Mouse (Mus musculus): ENCODE measurements around the gene Gm5460.

Gm5460 gene

DNA sequence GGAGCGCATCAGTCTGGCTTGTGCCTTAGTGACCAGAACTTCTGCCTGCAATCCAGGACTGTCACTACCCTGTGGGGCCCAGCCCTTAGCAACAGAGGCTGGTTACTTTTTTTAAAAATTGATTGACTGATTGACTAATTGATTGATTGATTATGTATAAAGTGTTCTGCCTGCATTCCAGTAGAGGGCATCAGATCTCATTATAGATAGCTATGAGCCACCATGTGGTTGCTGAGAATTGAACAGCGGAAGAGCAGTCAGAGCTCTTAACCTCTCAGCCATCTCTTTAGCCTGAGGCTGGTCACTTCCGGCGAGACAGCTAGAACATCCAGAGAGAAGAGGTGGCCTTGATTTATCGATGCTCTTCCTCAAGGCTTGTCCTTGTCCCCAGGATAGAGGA, 60.7 kb downstream of the Gm5460 start:
- CTCF ChIA-PET: no interaction called here

GRCm38 (mm10) chr14:34078293-34078692, 61.7 kb downstream of the Gm5460 start:
- CTCF ChIA-PET: no interaction called here

GRCm38 (mm10) chr14:34080321-34080997, 63.9 kb downstream of the Gm5460 start:
- CTCF ChIA-PET: no interaction called here

GRCm38 (mm10) chr14:34085731-34086130, 69.2 kb downstream of the Gm5460 start, which contains the start of gene Anxa8:
Gene Anxa8, plus strand, starts transcription at chr14:34085981.
- CTCF ChIA-PET: no interaction called here

- CTCF ChIA-PET: no interaction called here
These were observed 70.2 kb downstream of the Gm5460 start for GRCm38 (mm10) chr14:34086806-34087205.

DNA sequence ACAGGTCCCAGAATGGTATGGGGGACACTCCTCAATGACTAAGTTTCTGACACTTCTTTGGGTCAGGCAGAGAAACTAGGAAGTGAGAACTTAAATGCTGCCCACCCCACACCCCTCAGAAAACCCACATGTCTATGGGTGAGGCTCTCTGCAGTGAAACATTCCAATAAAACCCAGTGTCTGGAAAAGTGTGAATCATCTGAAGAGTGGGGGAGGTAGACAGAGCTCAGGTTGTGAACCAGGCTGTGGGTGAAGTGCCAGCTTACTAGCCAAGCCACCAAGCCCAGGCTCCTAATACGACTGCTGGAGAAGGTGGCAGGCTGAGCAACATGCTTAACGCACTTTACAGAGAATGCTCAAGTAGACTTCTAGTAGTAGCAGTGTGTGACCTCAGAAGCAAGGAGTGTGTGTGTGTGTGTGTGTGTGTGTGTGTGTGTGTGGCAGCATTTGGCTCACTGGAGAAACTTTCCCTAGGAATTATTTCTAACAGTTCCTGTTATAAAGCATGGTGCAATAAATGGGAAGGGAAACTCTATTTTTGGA, 71.4 kb downstream of the Gm5460 start:
- CTCF ChIA-PET: no interaction called here

DNA sequence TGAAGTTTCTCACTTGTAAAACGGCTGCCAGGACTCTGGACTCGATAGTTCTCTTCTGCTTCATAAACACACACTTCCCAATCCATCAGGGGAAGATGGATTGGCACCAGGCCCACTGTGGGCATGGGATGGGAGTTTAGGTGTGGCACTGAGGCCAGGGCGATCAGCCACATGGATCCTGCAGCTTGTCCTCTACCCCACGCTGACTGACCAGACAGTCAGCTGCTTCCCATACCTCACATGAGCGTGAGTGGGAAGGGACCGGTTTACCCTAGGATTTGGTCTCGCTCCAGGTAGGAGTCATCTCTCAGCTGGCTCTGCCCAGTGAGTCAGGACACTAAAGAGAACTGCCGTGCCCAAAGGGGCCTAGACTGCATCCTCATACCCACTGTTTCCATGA, 73.2 kb downstream of the Gm5460 start:
- CTCF ChIA-PET: no interaction called here

DNA sequence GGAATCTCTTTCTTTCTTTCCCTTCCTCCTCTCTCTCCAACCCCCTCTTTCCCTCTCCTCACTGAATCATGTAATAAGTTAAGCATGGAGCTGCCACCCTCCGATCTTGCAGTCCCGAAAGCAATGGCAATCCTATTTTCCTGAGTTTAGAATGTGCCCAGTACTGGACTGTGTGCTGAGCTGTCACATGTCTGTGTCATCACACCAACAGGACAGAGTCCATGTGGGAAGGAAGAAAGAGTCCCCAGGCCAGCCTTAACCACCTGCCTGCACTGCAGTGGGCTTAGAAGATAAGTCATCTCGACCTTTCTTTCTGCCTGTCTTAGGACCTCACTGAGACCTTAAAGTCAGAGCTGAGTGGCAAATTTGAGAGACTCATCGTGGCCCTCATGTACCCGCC, 74.9 kb downstream of the Gm5460 start:
- CTCF ChIA-PET: no interaction called here

- CTCF ChIA-PET: no interaction called here
These were observed 76.3 kb downstream of the Gm5460 start for GRCm38 (mm10) chr14:34092856-34093255.

GRCm38 (mm10) chr14:34096161-34096560, 79.6 kb downstream of the Gm5460 start:
- CTCF ChIA-PET: no interaction called here

Data from spleen, embryonic (tissue).